Mouse (Mus musculus) forebrain, embryonic 15.5 days (tissue): ENCODE measurements around the gene Tex52. TPM values are rescaled to one million over a fixed set of nuclear protein-coding genes. Genes with fewer than 3 reads are reported as not detected.

Experiments used
- polyA plus RNA-seq: library from polyadenylated mRNA; unstranded; fragments of >200 nt; fragmentation: Nextera tagmentation; extraction: Ambion mirVana; gene quantifications from 2 replicates; pipeline ENCODE4 v1.2.1, GENCODE M21; 2015

Tex52 gene
- polyA plus RNA-seq, 1 experiment from 2014 or later = 0.43 TPM

Other genes starting within 250 kb of the Tex52 start
- 45.9 and 47.7 TPM in 2 replicates for gene Tspan9, start 231.9 kb upstream of the Tex52 start, polyA plus RNA-seq
- 0.38 and 0.51 TPM in 2 replicates for gene Tead4, start 74.6 kb upstream of the Tex52 start, polyA plus RNA-seq
- 15.1 and 15.4 TPM in 2 replicates for gene Tulp3, start 19.6 kb upstream of the Tex52 start, polyA plus RNA-seq
- 135 and 140 TPM in 2 replicates for gene Rhno1, start 12.5 kb upstream of the Tex52 start, polyA plus RNA-seq
- 21.0 and 25.2 TPM in 2 replicates for gene Foxm1, start 12.5 kb upstream of the Tex52 start, polyA plus RNA-seq
- gene Gm44596, start within 50 bp of the Tex52 start, polyA plus RNA-seq = not detected in 2 replicates
- gene Nrip2, start 23.8 kb downstream of the Tex52 start, polyA plus RNA-seq = 5.0 and 5.7 TPM in 2 replicates
- 35.5 and 40.5 TPM in 2 replicates for gene Itfg2, start 49.5 kb downstream of the Tex52 start, polyA plus RNA-seq
- gene Fkbp4, start 63.2 kb downstream of the Tex52 start, polyA plus RNA-seq = 431 and 436 TPM in 2 replicates
- gene Pzp, start 151.3 kb downstream of the Tex52 start, polyA plus RNA-seq = 0.14 TPM in 1 of 2 replicates, not detected in the other
- 3.6 and 4.8 TPM in 2 replicates for gene A2ml1, start 206.2 kb downstream of the Tex52 start, polyA plus RNA-seq
- not detected in 2 replicates for gene Klrb1a, start 248.1 kb downstream of the Tex52 start, polyA plus RNA-seq